Mouse (Mus musculus) A20 (cell line): Measurements from ENCODE around the gene Aff2.

Experiments used
- DNase-seq: peaks from one replicate; pipeline ENCODE4 v3.0.0-alpha.2; 2011; ENCODE audit warnings: low read depth, low spot score

Aff2 gene

GRCm38 (mm10) chrX:69744962-69745597 lies 385.0 kb downstream of the Aff2 start:
- DNase-seq = no peak

- no peak for DNase-seq
Observed at GRCm38 (mm10) chrX:69801890-69802439, 441.9 kb downstream of the Aff2 start.

- no peak for DNase-seq
Observed at GRCm38 (mm10) chrX:69802481-69802880, 442.4 kb downstream of the Aff2 start.

GRCm38 (mm10) chrX:69811798-69812197 lies 451.7 kb downstream of the Aff2 start:
- DNase-seq = no peak

- no peak for DNase-seq
Observed at GRCm38 (mm10) chrX:69815054-69815453, 455.0 kb downstream of the Aff2 start.

GRCm38 (mm10) chrX:69817679-69818078 lies 457.6 kb downstream of the Aff2 start:
- DNase-seq = no peak

- no peak for DNase-seq
Observed at GRCm38 (mm10) chrX:69818188-69818587, 458.1 kb downstream of the Aff2 start.

GRCm38 (mm10) chrX:69867601-69868000 lies 507.5 kb downstream of the Aff2 start:
- DNase-seq = no peak

GRCm38 (mm10) chrX:69891713-69892112 lies 531.6 kb downstream of the Aff2 start:
- no peak for DNase-seq
